Mouse (Mus musculus) bone marrow macrophage, adult 2 months (primary cell): Measurements from ENCODE around the gene St6gal2.

Source experiments
- CTCF ChIP-seq: IDR thresholded peaks from 2 replicates; pipeline ENCODE4 v1.5.1; 2012; ENCODE audit warnings: low read depth, mild to moderate bottlenecking, low read length, moderate library complexity
- POLR2A ChIP-seq: IDR thresholded peaks from 2 replicates; pipeline ENCODE4 v1.6.1; 2012; ENCODE audit warnings: mild to moderate bottlenecking, low read depth, low read length, borderline replicate concordance

GRCm38 (mm10) chr17:55450943-55451342, 5.8 kb downstream of the St6gal2 start:
- TF ChIP-seq CTCF (no peak), POLR2A (no peak)
